Mouse (Mus musculus) ES-Bruce4 (cell line): ENCODE measurements around the gene Rab15.
A peak's percentile ranks its signal among the peaks of the same experiment; 100 is the strongest.

Experiments used
- CTCF ChIP-seq: IDR thresholded peaks from one replicate; pipeline ENCODE4 v1.8.1; 2011; ENCODE audit warnings: low read depth, low read length
- POLR2A ChIP-seq: IDR thresholded peaks from one replicate; pipeline ENCODE4 v1.8.1; 2011; ENCODE audit warnings: low read length; ENCODE audit not compliant: insufficient read depth

- TF ChIP-seq POLR2A = no peak
- TF ChIP-seq CTCF = peak; percentile 45
Measured at GRCm38 (mm10) chr12:76777845-76778244, 44.9 kb downstream of the Rab15 start.
